ENCODE assay signal across 23 mouse cellular contexts in the genomic region with DNA sequence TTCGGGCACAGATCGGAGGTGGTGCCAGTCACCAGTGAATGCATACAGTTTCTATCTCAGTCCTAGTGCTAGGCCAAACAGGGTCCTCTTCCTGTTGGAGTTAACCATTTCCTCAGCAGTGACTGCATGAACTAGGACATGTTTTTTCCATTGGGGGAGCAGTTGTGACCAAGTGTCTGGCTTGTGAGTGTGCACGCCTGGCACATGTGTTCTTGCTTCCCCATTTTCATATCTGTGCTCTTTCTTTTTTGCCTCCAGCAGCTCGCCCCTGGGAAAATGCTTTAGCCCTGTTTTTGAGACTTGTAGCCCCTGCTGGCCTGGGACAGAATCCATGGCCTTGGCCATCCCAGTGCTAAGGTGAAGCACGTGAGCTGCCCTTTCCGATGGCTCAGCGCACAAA.
DNase-seq lines count a peak whose midpoint lies in the region; ATAC-seq and TF ChIP-seq lines count a peak whose summit lies in the region.
"Had no signal": no experiment of that assay in that cellular context is flagged by ENCODE, and none has a peak within 500 bp of the region (broad histone marks: within the 10 kb centered on the region; RNA-seq: fewer than 3 reads in every experiment).

No protein-coding gene starts in this region.

- no peaks in the 10 kb centered on the region for H3K9me3 ChIP-seq in CH12.LX (replicated peaks; ENCODE audit: low read length)
- H3K9me3 ChIP-seq: forebrain, embryonic 10.5 days; forebrain, embryonic 13.5 days; hindbrain, embryonic 12.5 days; hindbrain, embryonic 15.5 days had no signal

- H3K36me3 ChIP-seq in CH12.LX (replicated peaks in 1 of 2; ENCODE audit: control insufficient read depth in 1 of 2, insufficient read depth in 1 of 2, low read length in 1 of 2) = peaks cover 0 to 2% of the 10 kb centered on the region in 2 experiments
- H3K36me3 ChIP-seq: forebrain, embryonic 10.5 days; hindbrain, embryonic 12.5 days; hindbrain, embryonic 15.5 days had no signal

- TF ChIP-seq EP300 in CH12.LX (IDR thresholded peaks at IDR 0.05; ENCODE audit: low read length) = 0 out of 2 replicates have a peak, but pooled peaks have one; percentile 20

- no peaks in the 10 kb centered on the region for H3K79me2 ChIP-seq in CH12.LX (replicated peaks; ENCODE audit: control insufficient read depth, extremely low read depth, insufficient read depth, poor library complexity, severe bottlenecking)

- no peak overlapping the region for H3K27ac ChIP-seq in CH12.LX (ENCODE audit: insufficient read depth, low read depth)
- H3K27ac ChIP-seq: forebrain, embryonic 10.5 days; forebrain, embryonic 13.5 days; hindbrain, embryonic 12.5 days; hindbrain, embryonic 15.5 days had no signal

- dilution Hi-C loops in CH12.LX (cut with MboI; ENCODE audit: extremely low pct_ligation_motif_present, extremely low pct_unique_long_range_greater_than_20kb, low sequenced_read_pairs) = no loop called here

- no peak for TF ChIP-seq CTCF in CH12.LX (conservative IDR thresholded peaks at IDR 0.05 in 1 of 2, IDR thresholded peaks at IDR 0.05 in 1 of 2; ENCODE audit: low read depth in 2 of 2, low read length in 2 of 2)

- peak; percentile 87 for DNase-seq in heart, adult 11 months
- no peak for DNase-seq in heart, postnatal 4 days
- peak; percentile 40 for DNase-seq in CH12.LX (ENCODE audit: extremely low read depth)
- no peak for DNase-seq in adrenal gland, postnatal 10 days
- no peak for DNase-seq in adrenal gland, postnatal 14 days
- DNase-seq: adrenal gland, adult 8-10 months; cerebellum, adult 11 months; cerebellum, adult 8-10 months; cerebellum, postnatal 10 days; cerebellum, postnatal 36 days; gastrocnemius, postnatal 10 days; gastrocnemius, postnatal 36 days; heart, adult 18-20 months; heart, postnatal 36 days had no signal

- TF ChIP-seq POLR2A in CH12.LX (IDR thresholded peaks at IDR 0.05; ENCODE audit: low read depth, low read length) = no peak

- H3K9ac ChIP-seq in CH12.LX (ENCODE audit: insufficient read depth, low read depth) = no peak overlapping the region
- H3K9ac ChIP-seq: forebrain, embryonic 13.5 days; hindbrain, embryonic 12.5 days; hindbrain, embryonic 15.5 days had no signal

- no peaks in the 10 kb centered on the region for H3K27me3 ChIP-seq in CH12.LX (replicated peaks)
- H3K27me3 ChIP-seq: forebrain, embryonic 13.5 days; hindbrain, embryonic 12.5 days; hindbrain, embryonic 15.5 days had no signal

- no peak overlapping the region for H3K4me3 ChIP-seq in CH12.LX (replicated peaks in 1 of 3; ENCODE audit: low read depth in 2 of 3, low read length in 2 of 3, poor library complexity in 1 of 3)
- H3K4me3 ChIP-seq: forebrain, embryonic 10.5 days; forebrain, embryonic 13.5 days; hindbrain, embryonic 12.5 days; hindbrain, embryonic 15.5 days had no signal

- in situ Hi-C loops in CH12.LX (cut with MboI; ENCODE audit: low pct_ligation_motif_present, low pct_unique_long_range_greater_than_20kb, low sequenced_read_pairs) = no loop called here

- H3K4me2 ChIP-seq in CH12.LX (ENCODE audit: insufficient read depth, low read depth, poor library complexity, severe bottlenecking) = no peak overlapping the region
- H3K4me2 ChIP-seq: forebrain, embryonic 13.5 days; hindbrain, embryonic 12.5 days; hindbrain, embryonic 15.5 days had no signal

- TF ChIP-seq RAD21 in CH12.LX (IDR thresholded peaks at IDR 0.05; ENCODE audit: low read depth, low read length) = no peak

- H3K4me1 ChIP-seq in CH12.LX (ENCODE audit: control insufficient read depth in 1 of 2, insufficient read depth in 2 of 2) = peaks cover 11 to 59% of the 10 kb centered on the region in 2 experiments

- ATAC-seq in common myeloid progenitor, adult 5-6 weeks (replicated peaks; ENCODE audit: low read depth, poor library complexity, severe bottlenecking) = peak; percentile 82
- peak; percentile 60 for ATAC-seq in megakaryocyte progenitor cell, adult 5-6 weeks (replicated peaks; ENCODE audit: poor library complexity)
- ATAC-seq: activated CD4-positive, CD25-positive, alpha-beta regulatory T cell, adult 4 months; forebrain, embryonic 13.5 days; forebrain, embryonic 16.5 days; intestine, postnatal 0 days had no signal

TF ChIP-seq in CH12.LX, 34 proteins besides CTCF, POLR2A, EP300 and RAD21:
- TF ChIP-seq MYC (IDR thresholded peaks at IDR 0.05; ENCODE audit: low read depth, low read length) = no peak
- TF ChIP-seq MAFK (IDR thresholded peaks at IDR 0.05; ENCODE audit: insufficient replicate concordance, low read length) = no peak
- peak; percentile 89 for TF ChIP-seq BHLHE40 (IDR thresholded peaks at IDR 0.05; ENCODE audit: low read depth, low read length)
- TF ChIP-seq ETS1 (conservative IDR thresholded peaks at IDR 0.05; ENCODE audit: low read depth, low read length) = 0 out of 2 replicates have a peak, but pooled peaks have one; percentile 11
- no peak for TF ChIP-seq ELF1 (IDR thresholded peaks at IDR 0.05; ENCODE audit: low read depth, low read length)
- no peak for TF ChIP-seq JUND (conservative IDR thresholded peaks at IDR 0.05; ENCODE audit: low read depth, low read length)

Comparison
In these comparisons a context has a peak if more than half of its experiments do, and no peak if none do; other contexts are left out.
1. DNase-seq: peak in heart, adult 11 months (single experiment) and CH12.LX (single experiment); none in heart, postnatal 4 days (single experiment), adrenal gland, postnatal 10 days (single experiment) and adrenal gland, postnatal 14 days (single experiment).